Mouse (Mus musculus) gastrocnemius, postnatal 14 days (tissue): Measurements from ENCODE around the gene Brix1. TPM values are rescaled to one million over a fixed set of nuclear protein-coding genes. Genes with fewer than 3 reads are reported as not detected.
A peak's percentile ranks its signal among the peaks of the same experiment; 100 is the strongest.
"Not testable (repeated sequence)": the region's sequence is repeated elsewhere in the genome, so short reads cannot be mapped to it uniquely, and the experiment has no call there.

Source experiments
- DNase-seq: peaks from one replicate; pipeline ENCODE4 v3.0.0; 2021; ENCODE audit warnings: mixed read lengths
- intact Hi-C: fragments of 180-260 bp; cut with DNase I; formaldehyde crosslinking; loops from one replicate; pipeline ENCODE4 v1.15.1; 2025; ENCODE audit warnings: low total_unique reads
- long read RNA-seq, 2 experiments: library from polyadenylated mRNA; stranded (forward); transcript quantifications; one replicate each; pipeline ENCODE4 v2.0.0; 2021
- total RNA-seq, 2 experiments: library from RNA; stranded (reverse); gene quantifications; 2 replicates each; pipeline ENCODE4 v1.2.3; 2021

Brix1 gene
- 10 to 100 TPM; 15.6 to 18.0 TPM for total RNA-seq
- long read RNA-seq, experiment 1, transcript Brix1-201 (10 exons, 2,664 nt): major isoform, 31 of 34 reads
- long read RNA-seq, experiment 1, partial matches to known transcripts: 1 of 34 reads
- long read RNA-seq, experiment 1, other reads (novel, unspliced or antisense): 2 of 34 reads
- long read RNA-seq, experiment 2, transcript Brix1-201 (10 exons, 2,664 nt): major isoform, 41 of 42 reads
- long read RNA-seq, experiment 2, partial matches to known transcripts: 0 of 42 reads
- long read RNA-seq, experiment 2, other reads (novel, unspliced or antisense): 1 of 42 reads

- intact Hi-C loops: no loop called here
- DNase-seq: peak; percentile 93
Observed at GRCm38 (mm10) chr15:10485484-10486364, at the start of gene Brix1, which contains the start of gene Rad1. Brix1 (minus strand) TSS chr15:10485947. Rad1 (plus strand) TSS chr15:10486018.

- no peak for DNase-seq
- intact Hi-C loops: no loop called here
Observed at GRCm38 (mm10) chr15:10534591-10534990, 48.8 kb upstream of the Brix1 start.

GRCm38 (mm10) chr15:10533361-10533760 is 47.6 kb upstream of the Brix1 start:
- intact Hi-C loops, DNase-seq: not testable (repeated sequence)

GRCm38 (mm10) chr15:10531352-10531751 is 45.6 kb upstream of the Brix1 start:
- no peak for DNase-seq
- intact Hi-C loops: no loop called here

GRCm38 (mm10) chr15:10525896-10526295 is 40.1 kb upstream of the Brix1 start:
- intact Hi-C loops: no loop called here
- no peak for DNase-seq

GRCm38 (mm10) chr15:10515166-10515565 is 29.4 kb upstream of the Brix1 start:
- DNase-seq: no peak
- intact Hi-C loops: no loop called here

- DNase-seq: peak; percentile 62
- intact Hi-C loops: loop anchor here (10.0 kb wide), 2 partner anchors 209 to 369 kb away; partner anchors contain the start of gene Rai14
Observed at GRCm38 (mm10) chr15:10506099-10506498, 20.4 kb upstream of the Brix1 start.

- peak; percentile 51 for DNase-seq
- intact Hi-C loops: loop anchor here (10.0 kb wide), 2 partner anchors 214 to 374 kb away; partner anchors contain the start of gene Rai14
Observed at GRCm38 (mm10) chr15:10500838-10501719, 15.3 kb upstream of the Brix1 start.

- intact Hi-C loops: loop anchor here (10.0 kb wide), 2 partner anchors 215 to 375 kb away; partner anchors contain the start of gene Rai14
- DNase-seq: no peak
Observed at GRCm38 (mm10) chr15:10500035-10500434, 14.3 kb upstream of the Brix1 start.

GRCm38 (mm10) chr15:10499593-10499992 is 13.8 kb upstream of the Brix1 start:
- no peak for DNase-seq
- intact Hi-C loops: no loop called here

- DNase-seq, intact Hi-C loops: not testable (repeated sequence)
Observed at GRCm38 (mm10) chr15:10496696-10497095, 10.9 kb upstream of the Brix1 start.

- intact Hi-C loops: no loop called here
- no peak for DNase-seq
Observed at GRCm38 (mm10) chr15:10495944-10496343, 10.2 kb upstream of the Brix1 start.

- DNase-seq: no peak
- intact Hi-C loops: no loop called here
Observed at GRCm38 (mm10) chr15:10490101-10490500, 4.4 kb upstream of the Brix1 start.

GRCm38 (mm10) chr15:10487246-10487645 is 1.5 kb upstream of the Brix1 start:
- intact Hi-C loops: no loop called here

GRCm38 (mm10) chr15:10486365-10486839 is 655 bp upstream of the Brix1 start:
- intact Hi-C loops: no loop called here
- no peak for DNase-seq

More at GRCm38 (mm10) chr15:10487246-10487645, 1.5 kb upstream of the Brix1 start:
- DNase-seq: no peak

- intact Hi-C loops: no loop called here
- DNase-seq: no peak
Observed at GRCm38 (mm10) chr15:10470941-10471340, 14.8 kb downstream of the Brix1 start.

GRCm38 (mm10) chr15:10470151-10470831 is 15.5 kb downstream of the Brix1 start, which contains the start of gene Dnajc21:
Dnajc21 (minus strand) TSS chr15:10470516.
- intact Hi-C loops: no loop called here
- DNase-seq: peak; percentile 91

- intact Hi-C loops: no loop called here
- DNase-seq: no peak
Observed at GRCm38 (mm10) chr15:10469641-10470150, 16.1 kb downstream of the Brix1 start.
